ENCODE assay signal across 9 mouse cellular contexts in genomic region chr17:25880196-25880910, GRCm38 (mm10). TPM values are rescaled to one million over a fixed set of nuclear protein-coding genes. Genes with fewer than 3 reads are reported as not detected.
A peak's percentile ranks its signal among the peaks of the same experiment; 100 is the strongest.
DNase-seq lines count a peak whose midpoint lies in the region; ATAC-seq and TF ChIP-seq lines count a peak whose summit lies in the region.
"Had no signal": no experiment of that assay in that cellular context is flagged by ENCODE, and none has a peak within 500 bp of the region (broad histone marks: within the 10 kb centered on the region; RNA-seq: fewer than 3 reads in every experiment).

Wfikkn1 (minus strand) TSS chr17:25880858.

- no peak within 1 kb of the TSS for H3K4me2 ChIP-seq in forebrain, postnatal 0 days (ENCODE audit: low read depth)
- no peak within 1 kb of the TSS for H3K4me2 ChIP-seq in hindbrain, embryonic 12.5 days (replicated peaks)
- 0 out of 2 replicates have a peak within 1 kb of the TSS, but pooled peaks have one; percentile 3 for H3K4me2 ChIP-seq in midbrain, embryonic 12.5 days (replicated peaks)
- H3K4me2 ChIP-seq: heart, embryonic 15.5 days had no signal

- H3K9ac ChIP-seq in forebrain, postnatal 0 days, result no peak within 1 kb of the TSS
- peak within 1 kb of the TSS; percentile 51 for H3K9ac ChIP-seq in hindbrain, embryonic 12.5 days
- peak within 1 kb of the TSS; percentile 34 for H3K9ac ChIP-seq in midbrain, embryonic 12.5 days (replicated peaks)
- H3K9ac ChIP-seq: heart, embryonic 15.5 days had no signal

- peaks cover 87% of the 10 kb centered on the region for H3K4me1 ChIP-seq in forebrain, embryonic 10.5 days
- peaks cover 12% of the 10 kb centered on the region; the same call in 1 of the 2 replicates for H3K4me1 ChIP-seq in forebrain, postnatal 0 days (ENCODE audit: insufficient read depth)
- H3K4me1 ChIP-seq in hindbrain, embryonic 12.5 days, result peaks cover 39% of the 10 kb centered on the region
- peaks cover 42% of the 10 kb centered on the region for H3K4me1 ChIP-seq in midbrain, embryonic 12.5 days

- peak within 1 kb of the TSS; percentile 87 for H3K27ac ChIP-seq in forebrain, embryonic 10.5 days
- no peak within 1 kb of the TSS for H3K27ac ChIP-seq in forebrain, postnatal 0 days (ENCODE audit: low read depth, low read length)
- peak within 1 kb of the TSS; percentile 80 for H3K27ac ChIP-seq in hindbrain, embryonic 12.5 days
- peak within 1 kb of the TSS; percentile 78 for H3K27ac ChIP-seq in midbrain, embryonic 12.5 days (replicated peaks)
- H3K27ac ChIP-seq: heart, embryonic 15.5 days had no signal

- ATAC-seq in forebrain, postnatal 0 days, result no peak
- no peak for ATAC-seq in hindbrain, embryonic 12.5 days (ENCODE audit: low FRiP score)
- no peak for ATAC-seq in midbrain, embryonic 12.5 days (ENCODE audit: low FRiP score, low read depth)
- no peak for ATAC-seq in inflammation-experienced regulatory T-cells, adult 6 months

- H3K9me3 ChIP-seq in forebrain, embryonic 10.5 days, result no peaks in the 10 kb centered on the region
- no peaks in the 10 kb centered on the region for H3K9me3 ChIP-seq in forebrain, postnatal 0 days (ENCODE audit: low read length)
- no peaks in the 10 kb centered on the region for H3K9me3 ChIP-seq in hindbrain, embryonic 12.5 days (replicated peaks)
- no peaks in the 10 kb centered on the region for H3K9me3 ChIP-seq in midbrain, embryonic 12.5 days
- H3K9me3 ChIP-seq: heart, embryonic 15.5 days had no signal

- no peak for TF ChIP-seq CTCF in forebrain, postnatal 0 days (IDR thresholded peaks at IDR 0.05; ENCODE audit: low read depth)

- 19% methylated on average over 5 of the region's 5 CpGs for WGBS in forebrain, embryonic 10.5 days
- WGBS in forebrain, postnatal 0 days, result 37% methylated on average over 5 of the region's 5 CpGs
- WGBS in hindbrain, embryonic 12.5 days, result 26% methylated on average over 5 of the region's 5 CpGs
- 22% methylated on average over 5 of the region's 5 CpGs for WGBS in midbrain, embryonic 12.5 days

- H3K4me3 ChIP-seq in forebrain, embryonic 10.5 days, result peak within 1 kb of the TSS; percentile 23
- no peak within 1 kb of the TSS for H3K4me3 ChIP-seq in forebrain, postnatal 0 days (ENCODE audit: low read depth, low read length)
- H3K4me3 ChIP-seq in hindbrain, embryonic 12.5 days, result no peak within 1 kb of the TSS
- no peak within 1 kb of the TSS for H3K4me3 ChIP-seq in midbrain, embryonic 12.5 days
- H3K4me3 ChIP-seq: heart, embryonic 15.5 days had no signal

- peaks cover 66% of the 10 kb centered on the region for H3K36me3 ChIP-seq in forebrain, embryonic 10.5 days (replicated peaks)
- peaks cover 36% of the 10 kb centered on the region for H3K36me3 ChIP-seq in forebrain, postnatal 0 days (ENCODE audit: insufficient read depth)
- peaks cover 48% of the 10 kb centered on the region for H3K36me3 ChIP-seq in hindbrain, embryonic 12.5 days
- peaks cover 47% of the 10 kb centered on the region for H3K36me3 ChIP-seq in midbrain, embryonic 12.5 days

- no peaks in the 10 kb centered on the region for H3K27me3 ChIP-seq in forebrain, embryonic 10.5 days (ENCODE audit: poor library complexity, severe bottlenecking)
- H3K27me3 ChIP-seq in forebrain, postnatal 0 days (ENCODE audit: insufficient read depth, low read length), result no peaks in the 10 kb centered on the region
- no peaks in the 10 kb centered on the region for H3K27me3 ChIP-seq in hindbrain, embryonic 12.5 days
- H3K27me3 ChIP-seq in midbrain, embryonic 12.5 days, result no peaks in the 10 kb centered on the region
- H3K27me3 ChIP-seq: heart, embryonic 15.5 days had no signal

- DNase-seq in forebrain, embryonic 10.5 days (ENCODE audit: extremely low spot score, low spot score), result no peak
- no peak for DNase-seq in forebrain, postnatal 0 days
- DNase-seq in MN1 (ENCODE audit: low spot score), result peak; percentile 32
- DNase-seq in frontal cortex, postnatal 25 days (ENCODE audit: low spot score in 2 of 2), result no peak
- DNase-seq in urinary bladder, postnatal 14 days (ENCODE audit: low spot score), result no peak

RNA-seq across cellular contexts. Expression of gene Wfikkn1, which starts in this region (rescaled TPM):
- polyA plus RNA-seq in forebrain, embryonic 10.5 days (2016; fragmentation: Nextera tagmentation; extraction: Ambion mirVana), result 4.0 and 4.2 TPM in 2 replicates
- 0.23 and 1.5 TPM in 2 replicates for total RNA-seq in forebrain, postnatal 0 days (2014; rRNA removed)
- polyA plus RNA-seq in forebrain, postnatal 0 days (2015; fragmentation: Nextera tagmentation; extraction: Ambion mirVana), result 0.28 and 0.29 TPM in 2 replicates
- 0.29 and 0.90 TPM in 2 replicates for polyA plus RNA-seq in hindbrain, embryonic 12.5 days (2016; fragmentation: Nextera tagmentation; extraction: Ambion mirVana)
- 0.52 and 0.60 TPM in 2 replicates for polyA plus RNA-seq in midbrain, embryonic 12.5 days (2016; fragmentation: Nextera tagmentation; extraction: Ambion mirVana)
- 1 to 10 TPM in 2 of 3 experiments, under 1 TPM in 1; 0.93 to 1.9 (median 1.4) TPM for polyA plus RNA-seq in inflammation-experienced regulatory T-cells, adult 6 months (2017; shearing (Covaris generic))
